Mouse (Mus musculus) embryo, embryonic 11 days (tissue): ENCODE results near the gene Vax2.
A peak's percentile ranks its signal among the peaks of the same experiment; 100 is the strongest.

Experiments used
- DNase-seq: peaks from one replicate; pipeline ENCODE4 v3.0.0-alpha.2; 2015

The Vax2 gene

DNA sequence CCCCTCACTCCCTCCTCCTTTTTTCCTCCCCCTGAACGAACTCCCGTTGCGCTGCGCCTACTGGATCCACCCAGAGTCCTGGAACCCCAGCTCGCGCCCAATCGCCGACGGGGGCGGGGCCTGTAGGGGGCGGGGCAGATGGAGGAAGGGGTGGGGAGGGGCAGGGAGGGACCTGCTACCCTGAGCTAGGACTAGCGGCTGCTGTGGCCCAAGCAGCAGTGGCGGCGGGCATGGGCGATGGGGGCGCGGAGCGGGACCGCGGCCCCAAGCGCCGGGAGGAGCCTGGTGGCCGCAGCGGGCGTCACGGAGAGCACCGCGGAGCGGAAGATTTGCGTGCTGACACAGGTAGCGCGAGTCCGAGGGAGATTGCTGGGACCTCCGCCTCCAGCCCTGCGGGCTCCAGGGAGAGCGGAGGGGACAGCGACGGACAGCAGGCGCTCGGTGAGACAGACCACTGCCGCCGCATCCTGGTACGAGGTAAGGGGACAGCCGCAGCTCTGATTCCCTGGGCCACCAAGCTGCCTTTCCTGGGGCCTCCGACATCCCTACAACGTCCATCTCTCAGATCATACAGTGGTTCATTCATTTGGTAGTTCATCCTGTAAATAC, at the start of gene Vax2:
Gene Vax2 (plus strand): TSS at position 198 of the 609 bp plus-strand sequence.
- peak; percentile 91 for DNase-seq

DNA sequence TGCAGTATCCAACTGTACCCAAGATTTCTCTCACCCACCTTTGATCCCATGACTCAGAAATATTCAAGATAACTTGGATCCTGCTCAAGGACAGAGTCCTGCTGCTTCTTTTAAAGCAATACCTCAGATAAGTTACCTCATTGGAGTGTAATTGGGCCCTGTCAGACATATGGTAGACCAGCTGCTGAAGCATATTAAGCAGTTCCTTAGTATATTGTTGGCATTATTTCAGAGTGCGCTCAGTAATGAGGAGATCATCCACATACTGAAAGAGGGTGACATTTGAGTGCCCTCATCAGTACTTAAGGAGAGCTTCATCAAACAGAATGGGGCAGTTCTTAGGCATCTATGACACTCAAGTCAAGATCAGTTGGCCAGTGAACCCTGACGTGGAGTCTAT, 46.1 kb upstream of the Vax2 start:
- DNase-seq: no peak

DNA sequence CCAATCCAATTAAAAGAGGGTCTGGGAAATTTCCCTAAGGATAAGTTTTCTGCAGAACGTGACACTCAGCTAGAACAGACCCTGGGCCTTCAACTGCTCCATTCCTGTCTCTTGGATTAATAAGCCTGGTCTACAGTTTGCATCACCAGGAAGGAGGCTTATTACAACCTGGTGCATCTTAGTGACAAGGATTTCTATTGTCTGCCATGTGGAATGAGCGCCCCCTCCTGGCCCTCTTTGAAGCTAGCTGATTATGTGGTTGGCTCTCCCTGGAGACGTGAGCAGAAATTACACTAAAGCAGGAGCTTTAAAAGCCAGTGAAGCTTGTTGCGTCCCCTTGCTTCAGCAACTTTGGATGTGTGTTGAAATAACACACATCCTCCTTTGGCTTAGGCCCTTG, 37.7 kb upstream of the Vax2 start:
- peak; percentile 82 for DNase-seq

DNA sequence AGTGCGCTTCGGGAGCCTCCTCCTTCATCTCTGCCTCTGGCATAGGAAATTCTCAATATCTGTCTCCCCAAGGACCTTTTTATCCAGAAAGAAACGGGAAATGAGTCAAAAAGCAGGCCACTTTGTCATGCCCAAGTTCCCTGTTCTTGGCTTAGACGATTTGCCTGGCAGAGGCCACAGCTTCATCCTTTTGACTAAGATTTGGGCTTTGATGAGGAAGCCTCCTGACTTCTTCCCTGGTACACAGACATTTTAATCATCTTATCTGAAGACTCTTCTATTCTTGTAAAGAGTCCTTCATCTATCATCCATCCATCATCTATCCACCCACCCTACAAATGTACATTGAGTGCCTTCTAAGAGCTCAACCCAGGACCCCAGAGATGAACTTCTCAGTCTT, 33.3 kb upstream of the Vax2 start, which contains the start of gene Cd207:
Gene Cd207 (minus strand): TSS at position 101 of the 400 bp plus-strand sequence.
- no peak for DNase-seq

DNA sequence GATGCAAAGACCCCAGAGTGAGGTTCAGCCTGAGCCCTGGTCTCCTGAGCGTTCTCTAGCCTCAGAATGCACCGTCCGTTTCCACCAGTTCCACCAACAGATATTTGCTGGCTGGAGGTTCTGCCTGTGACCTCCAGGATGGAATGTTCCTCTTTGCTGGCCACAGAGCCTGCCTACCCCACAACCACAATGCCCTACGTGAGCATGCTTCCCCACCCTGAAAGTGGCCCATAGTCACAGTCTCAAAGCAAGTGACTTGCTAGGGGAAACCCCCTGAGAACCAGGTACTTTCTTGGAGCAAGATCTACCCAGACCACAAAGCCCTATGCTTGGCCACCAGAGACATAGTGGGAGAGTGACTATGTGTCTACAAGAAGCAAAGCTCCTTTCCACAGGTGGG, 21.7 kb upstream of the Vax2 start:
- DNase-seq: no peak

DNA sequence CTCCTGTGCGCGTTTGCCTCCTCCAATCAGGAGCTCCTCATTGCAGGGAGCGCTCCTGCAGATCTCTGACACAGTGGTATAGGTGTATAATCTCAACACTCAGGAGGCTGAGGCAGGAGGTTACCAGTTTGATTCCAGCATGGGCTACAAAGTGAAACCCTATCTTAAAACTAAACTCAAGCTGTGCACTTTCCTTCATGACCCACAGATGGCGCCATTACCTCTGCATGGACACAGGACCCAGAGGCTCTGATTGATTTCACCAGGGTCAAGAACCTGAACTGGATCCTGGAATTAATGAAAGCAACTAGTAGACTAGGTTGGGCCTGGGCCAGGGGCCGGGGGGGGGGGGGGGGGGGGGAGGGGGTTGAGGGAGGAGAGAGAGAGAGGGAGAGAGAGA, 20.8 kb upstream of the Vax2 start:
- peak; percentile 70 for DNase-seq

DNA sequence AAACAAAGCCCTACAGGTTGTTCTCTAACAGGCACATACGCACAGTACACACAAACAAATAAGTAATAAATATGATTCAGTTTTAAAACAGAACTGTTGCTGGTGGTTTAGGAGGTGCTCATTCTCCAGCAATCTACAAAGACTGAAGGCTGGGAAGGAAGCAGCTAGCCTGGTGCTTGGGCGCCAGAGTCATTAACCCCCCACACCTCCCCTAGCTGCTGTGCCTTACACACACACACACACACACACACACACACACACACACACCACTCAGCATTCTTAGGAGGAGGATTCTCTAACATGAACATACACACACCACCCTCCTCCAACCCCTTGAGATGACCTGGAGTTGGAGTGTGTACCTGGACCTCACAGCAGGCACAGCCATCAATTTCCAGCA, 20.1 kb upstream of the Vax2 start:
- DNase-seq: no peak

DNA sequence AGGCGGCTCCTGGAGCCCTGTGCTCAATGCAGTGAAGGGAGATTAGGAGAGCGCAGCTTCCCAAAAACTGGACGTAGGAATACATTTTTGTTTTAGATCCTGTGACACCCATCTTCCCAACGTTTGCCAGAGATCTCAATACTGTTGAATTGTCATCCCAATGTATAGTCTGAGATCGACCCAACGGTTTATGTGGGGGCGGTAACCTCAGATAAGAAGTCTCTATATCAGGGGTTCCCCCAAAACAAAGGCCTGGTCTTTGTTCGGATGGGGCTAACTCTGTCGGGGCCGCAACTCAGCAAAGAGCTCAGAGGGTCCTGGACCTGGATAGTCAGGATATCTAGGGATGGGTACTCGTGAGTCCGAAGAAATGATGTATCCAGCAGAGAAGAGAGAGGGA, 18.1 kb upstream of the Vax2 start:
- DNase-seq: no peak

DNA sequence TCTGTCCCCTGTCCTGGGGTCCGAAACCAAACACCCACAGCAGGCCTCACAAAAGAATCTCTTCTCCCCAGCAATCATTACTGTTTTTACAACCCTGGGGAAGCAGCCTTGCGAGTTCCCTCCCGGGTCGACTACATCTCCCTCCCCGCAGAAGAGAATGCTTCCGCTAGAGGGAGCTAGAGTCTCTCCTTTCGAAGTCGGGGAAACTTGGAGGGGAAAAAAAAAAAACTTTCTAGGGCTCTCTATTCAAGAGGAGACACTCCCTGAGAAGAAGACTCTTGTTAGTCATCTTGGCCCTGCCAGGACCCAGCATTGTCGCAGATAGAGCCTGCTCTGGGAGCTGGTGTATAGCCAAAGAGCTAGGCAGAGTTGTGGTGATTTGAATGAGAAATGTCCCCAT, 17.2 kb upstream of the Vax2 start:
- peak; percentile 92 for DNase-seq

DNA sequence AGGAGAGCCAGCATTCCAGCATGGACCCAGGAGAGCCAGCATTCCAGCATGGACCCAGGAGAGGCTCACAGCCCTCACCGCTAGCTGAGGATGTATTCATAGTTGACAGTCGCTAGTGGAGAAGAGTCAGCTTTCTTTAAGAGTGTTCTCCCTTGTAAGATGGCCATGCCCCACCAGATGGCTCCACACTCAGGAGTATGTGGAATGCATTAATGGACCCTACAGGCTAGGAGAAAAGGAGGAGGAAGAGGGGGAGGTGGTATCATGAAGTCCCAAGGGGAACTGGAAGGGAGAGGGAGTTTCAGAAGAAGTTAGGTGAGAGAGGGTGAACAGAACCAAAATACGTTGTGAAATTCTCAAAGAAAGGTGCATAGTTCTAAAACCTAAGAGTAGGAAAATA, 15.3 kb upstream of the Vax2 start:
- DNase-seq: no peak

DNA sequence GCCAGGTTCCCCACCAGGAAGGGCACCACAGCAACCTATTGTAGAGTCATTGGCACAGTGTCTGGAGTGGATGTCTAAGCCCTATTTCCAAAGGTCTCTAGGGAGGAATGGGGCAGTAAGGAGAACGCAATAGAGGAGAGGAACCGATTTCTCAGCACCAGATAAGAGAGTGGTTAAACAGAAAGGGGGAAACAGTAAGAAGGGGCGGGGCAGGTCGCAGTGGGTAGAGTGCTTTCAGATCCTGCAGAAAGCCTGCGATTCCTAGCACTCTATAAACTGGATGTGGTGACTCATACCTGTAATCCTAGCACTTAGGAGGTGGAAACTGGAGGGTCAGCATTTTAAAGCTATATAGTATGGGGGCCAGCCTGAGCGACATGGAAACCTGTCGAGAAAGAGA, 14.4 kb upstream of the Vax2 start:
- DNase-seq: no peak

DNA sequence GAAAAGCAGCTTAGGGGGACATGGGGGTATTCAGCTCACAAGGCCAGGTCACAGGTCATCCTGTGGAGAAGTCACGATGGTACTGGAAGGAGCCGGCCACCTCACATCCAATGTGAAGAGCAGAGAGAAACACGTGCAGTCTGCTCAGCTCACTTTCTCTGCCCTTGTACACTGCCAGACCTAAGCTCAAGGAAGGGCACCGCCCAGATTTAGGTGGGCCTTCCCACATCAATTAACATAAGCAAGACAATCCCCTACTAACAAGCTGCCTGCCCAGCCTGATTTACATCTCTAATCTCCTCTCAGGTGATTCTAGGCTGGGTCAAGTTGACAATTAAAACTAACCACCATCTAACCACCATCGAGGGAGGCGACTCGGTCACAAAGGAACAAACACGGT, 13.1 kb upstream of the Vax2 start:
- no peak for DNase-seq

DNA sequence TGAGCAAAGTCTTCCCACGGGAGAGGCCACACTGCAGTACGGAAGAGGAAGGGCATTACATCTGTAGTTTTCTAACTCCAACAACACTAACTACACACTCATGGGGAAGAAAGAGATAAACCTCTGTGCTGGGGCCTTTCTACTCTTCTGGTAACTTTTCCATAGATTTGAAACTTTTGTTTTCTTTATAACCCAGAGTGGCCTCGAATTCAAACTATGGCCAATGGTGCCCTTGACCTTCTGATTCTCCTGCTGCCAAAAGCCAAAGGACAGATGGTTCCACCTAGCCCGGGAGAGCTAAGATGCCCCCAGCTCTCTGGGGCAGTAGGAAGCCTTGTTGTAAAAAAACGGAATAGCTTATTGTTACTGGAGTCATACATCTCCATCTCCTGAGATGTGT, 11.1 kb upstream of the Vax2 start:
- DNase-seq: no peak

DNA sequence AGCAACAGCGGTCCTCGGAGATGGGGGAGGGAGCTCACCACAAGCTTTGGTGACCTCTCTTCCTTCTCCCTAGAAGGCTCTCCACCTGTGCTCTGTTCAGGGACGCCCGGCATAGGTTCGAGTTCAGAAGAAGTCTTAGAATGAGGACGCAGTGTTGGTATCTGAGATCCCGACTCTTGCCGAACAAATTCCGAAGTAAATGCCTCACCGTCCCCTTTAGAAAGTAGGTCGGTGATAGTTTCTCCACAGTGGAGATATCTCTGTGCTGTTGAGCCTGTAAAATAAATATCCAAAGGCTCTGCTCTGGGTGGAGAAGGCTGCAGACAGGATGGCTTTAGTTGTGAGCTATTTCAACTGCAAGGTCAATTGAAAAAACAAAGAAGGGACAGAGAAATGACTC, 10.1 kb upstream of the Vax2 start:
- DNase-seq: no peak

DNA sequence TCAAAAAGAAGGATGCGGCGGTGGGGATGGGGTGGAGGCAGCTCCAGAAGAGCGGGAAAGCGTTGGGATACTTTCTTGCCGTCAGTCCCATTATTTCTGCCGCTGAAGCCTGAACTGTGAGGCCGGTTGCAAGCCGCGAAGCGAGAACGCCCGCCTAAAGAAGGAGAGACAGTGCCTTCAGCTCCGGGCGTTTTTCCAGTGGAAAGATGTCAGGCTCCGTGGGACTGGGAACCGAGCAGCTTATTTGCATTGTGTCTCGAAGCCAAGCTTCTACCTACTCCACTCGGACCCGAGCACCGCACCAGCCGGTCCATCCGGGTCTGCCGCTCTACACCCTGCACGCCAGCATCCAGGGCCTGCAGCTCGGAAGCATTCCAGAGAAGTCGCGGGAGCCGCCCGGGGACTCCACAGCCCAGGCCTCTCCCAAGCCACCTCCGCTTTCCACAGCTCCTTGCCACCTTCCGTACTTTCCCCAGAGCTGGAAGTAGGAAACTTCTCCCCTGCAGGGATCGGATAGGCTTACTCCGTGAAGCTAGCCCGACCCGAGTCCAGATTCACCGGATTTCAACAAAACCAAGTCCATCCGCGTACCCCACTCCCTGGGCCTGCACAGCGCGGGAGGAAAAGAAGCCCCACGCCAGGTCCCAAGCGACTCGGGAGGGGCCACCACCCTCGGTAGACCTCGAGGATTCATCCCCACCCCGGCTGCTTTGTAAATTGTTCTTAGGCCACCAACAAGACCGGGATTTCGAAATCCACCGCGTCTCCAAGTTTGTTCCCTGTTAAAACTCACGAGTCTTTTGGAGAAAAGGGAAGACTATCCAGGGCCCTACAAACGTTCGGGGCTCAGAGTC, 8.7 kb upstream of the Vax2 start:
- peak; percentile 66 for DNase-seq

DNA sequence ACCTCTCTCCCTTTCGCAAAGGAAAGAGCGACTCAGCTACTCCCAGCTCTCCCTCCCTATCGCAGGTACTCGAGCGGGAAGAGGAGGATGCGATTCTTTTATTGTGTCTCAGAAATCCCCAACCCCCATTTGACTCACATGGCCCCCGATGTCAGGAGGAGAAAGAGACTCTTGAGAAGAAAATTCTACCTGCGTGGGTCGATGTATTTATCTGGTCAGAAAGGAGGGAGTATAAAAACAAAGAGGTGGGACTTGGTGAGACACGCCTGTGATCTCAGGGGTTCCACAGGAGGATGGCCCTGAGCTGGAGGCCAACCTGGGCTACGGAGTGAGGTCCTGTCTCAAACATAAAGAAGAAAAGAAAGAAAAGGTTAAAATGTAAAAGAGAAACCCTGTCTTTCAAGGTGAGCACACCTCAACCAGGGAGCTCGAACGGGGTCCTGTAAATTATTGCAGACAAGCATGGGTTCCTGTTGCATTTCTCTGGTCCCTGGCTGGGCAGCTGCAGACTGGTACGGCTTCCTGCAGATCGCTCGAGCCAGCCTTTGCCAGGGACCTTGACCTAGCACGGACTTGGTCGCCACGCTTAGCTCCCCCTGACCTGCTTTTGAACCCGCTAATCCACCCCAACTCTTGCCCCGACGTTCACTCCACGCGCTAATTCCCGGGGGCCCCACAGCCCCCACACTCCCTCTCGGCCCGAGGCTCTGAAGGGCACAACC, 7.9 kb upstream of the Vax2 start:
- no peak for DNase-seq

DNA sequence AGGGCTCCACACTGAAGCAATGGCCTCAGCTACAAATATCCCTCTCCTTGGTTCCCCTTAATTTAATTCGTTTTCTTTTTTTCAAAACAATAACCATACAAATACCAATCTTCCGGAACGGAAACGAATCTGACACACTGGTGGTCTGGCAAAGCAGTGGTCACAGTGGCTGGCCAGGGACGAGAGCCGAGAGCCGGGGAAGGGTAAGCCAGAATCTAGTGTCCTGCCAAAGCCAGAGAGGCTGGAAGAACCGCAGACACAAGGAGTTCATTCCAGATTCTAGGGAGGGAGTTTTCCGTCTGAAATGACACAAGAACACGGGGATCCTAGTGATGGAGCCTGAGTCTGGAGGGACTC, 7.4 kb upstream of the Vax2 start:
- no peak for DNase-seq

DNA sequence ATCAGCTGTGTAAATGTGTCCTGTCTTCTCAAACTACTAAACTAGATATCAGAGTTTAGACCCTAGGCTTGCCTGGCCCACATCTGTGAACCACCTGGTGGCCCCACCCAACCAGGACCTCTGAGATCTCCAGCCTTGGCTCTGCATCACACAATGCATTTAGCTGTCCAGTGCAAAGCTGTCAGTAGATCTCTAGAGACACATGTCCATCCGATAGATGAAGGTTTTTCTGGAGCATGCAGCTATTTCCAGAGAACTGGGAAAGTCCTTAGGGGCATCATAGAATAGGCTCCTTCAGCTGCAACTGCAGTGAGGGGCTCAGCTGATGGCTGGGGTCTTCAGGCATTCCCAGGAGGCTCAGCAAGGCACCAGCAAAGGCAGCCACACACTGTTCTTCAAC, 6.8 kb upstream of the Vax2 start:
- DNase-seq: no peak

DNA sequence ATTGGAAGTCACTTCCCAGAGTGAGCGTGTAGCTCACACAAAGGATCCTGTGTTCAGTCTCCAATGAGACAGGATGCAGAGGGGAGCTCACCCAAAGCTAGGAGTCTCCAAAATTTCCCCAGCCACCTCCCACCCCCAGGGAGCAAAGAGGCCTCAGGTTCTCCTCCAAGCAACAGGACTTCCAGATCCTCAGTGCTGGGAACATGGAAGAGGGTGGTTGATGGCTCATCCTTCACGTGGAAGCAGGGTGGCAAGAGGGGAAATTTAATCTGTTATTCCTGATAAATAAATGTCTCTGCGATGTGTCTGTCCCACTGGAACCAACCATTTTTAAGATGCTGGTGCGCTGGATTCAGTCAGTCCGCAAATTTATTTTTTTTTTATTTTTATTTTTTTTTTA, 6.4 kb upstream of the Vax2 start:
- no peak for DNase-seq

DNA sequence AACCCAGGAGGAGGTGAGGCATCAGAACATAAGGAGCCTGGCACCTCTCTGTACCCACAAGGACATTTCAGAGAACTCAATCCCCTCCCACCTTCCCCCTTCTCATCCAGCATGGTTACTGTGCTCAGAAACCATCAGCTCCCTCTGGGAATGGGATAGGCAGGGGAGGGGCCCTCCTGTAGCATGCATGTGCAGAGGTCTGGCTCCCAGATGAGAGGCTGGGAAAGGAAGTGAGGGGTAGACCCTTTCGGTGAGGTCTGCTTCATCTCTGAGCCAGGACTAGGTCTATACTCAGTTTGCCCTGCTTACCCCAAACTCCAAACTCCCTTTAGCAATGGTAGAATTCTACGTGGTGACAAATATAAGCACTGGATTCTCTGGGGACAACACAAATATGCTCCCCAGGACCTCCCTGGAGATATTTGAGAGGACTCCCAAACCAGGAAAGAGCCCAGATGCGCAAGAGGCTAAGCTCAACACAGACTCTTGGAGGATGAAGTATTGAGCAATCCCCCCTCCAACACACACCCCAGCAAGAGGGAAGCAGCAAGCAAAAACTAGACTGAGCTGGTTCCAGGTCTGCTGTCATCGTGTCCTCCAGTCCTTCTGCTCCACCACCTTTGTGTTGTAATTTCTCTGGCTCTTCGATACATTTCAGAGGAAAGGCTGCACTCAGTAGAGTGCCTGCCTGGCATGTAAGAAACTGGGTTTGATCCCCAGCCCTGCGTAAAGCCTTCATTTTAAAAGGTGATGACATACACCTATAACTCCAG, 3.1 kb upstream of the Vax2 start:
- no peak for DNase-seq

DNA sequence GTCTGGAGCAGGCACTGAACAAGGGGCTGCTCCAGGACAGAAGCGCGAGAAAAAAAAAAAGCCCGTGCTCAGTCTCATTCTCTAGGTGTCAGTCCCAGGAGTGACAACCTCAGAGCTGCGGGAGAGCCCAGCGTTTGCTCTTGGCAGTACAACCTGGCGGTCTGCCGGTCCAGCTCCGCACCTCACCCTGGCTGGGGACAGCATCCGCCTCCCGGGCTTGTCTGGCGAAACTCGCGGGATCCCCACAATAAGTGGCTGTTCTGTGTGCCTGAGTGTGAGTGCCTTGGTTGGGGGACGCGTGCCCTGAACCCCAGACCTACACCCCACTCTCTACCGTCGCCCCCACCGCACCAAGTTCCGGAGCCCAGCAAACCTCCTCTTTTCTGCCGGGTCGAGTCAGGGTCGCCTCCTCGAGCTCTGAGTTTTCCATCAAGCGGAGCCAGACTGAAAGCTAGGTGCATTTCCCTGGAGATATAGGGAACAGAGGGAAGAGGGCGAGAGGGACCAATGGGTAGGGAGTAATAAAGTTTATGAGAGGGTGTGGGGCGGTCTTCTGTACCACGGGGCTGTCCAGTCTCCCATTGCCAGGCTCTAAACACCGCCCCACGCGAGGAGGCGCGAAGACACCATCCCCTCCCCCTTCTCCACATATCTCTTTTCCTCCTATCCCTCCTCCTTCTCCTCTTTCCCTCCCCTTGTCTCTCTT, 550 bp upstream of the Vax2 start:
- DNase-seq: no peak

DNA sequence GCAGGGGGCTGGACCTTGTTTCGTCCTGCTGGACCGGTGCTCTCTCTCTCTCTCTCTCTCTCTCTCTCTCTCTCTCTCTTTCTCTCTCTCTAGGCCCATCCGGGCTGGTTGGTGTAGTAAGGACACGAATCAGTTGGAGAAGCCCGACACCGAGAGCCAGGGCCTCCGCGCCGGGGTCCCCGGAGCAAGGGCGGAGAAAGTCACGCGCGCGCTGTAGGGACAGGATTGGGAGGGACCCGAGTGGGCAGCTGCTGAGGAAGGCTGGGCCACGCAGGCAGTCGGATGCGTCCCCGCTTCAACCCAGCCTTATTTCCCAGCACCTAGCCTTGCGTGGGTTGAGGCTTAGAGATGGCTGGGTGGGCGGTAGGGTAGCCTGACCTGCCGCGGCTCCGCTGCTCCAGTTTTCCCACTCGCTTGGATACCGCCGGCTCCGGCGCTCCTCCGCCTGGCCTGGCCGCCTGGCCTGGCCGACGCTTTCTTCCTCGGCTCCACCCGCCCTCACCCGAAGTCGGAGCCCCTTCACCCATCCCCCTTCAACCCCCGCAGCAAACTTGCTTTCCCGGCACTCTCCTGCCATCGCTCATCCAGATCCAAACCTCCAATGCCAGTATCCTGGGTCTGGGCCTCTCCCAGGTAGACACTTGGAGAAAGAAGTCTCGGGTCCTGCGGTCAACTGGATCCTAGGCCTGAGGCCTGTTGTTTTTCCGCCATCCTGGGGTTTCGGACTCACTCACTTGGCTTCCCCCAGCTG, 836 bp downstream of the Vax2 start:
- no peak for DNase-seq
